Mouse (Mus musculus) G1E (cell line): ENCODE data around the gene Pik3r1. TPM values are rescaled to one million over a fixed set of nuclear protein-coding genes. Genes with fewer than 3 reads are reported as not detected.

Experiments used
- ATAC-seq: 2 replicates; pipeline ENCODE4 v1.8.0; 2016; ENCODE audit warnings: mild to moderate bottlenecking; ENCODE audit not compliant: insufficient number of reproducible peaks, poor library complexity, low FRiP score, severe bottlenecking; ENCODE audit errors: extremely low read depth
- DNase-seq: peaks from one replicate; pipeline ENCODE4 v3.0.0; 2012; ENCODE audit warnings: low spot score
- H3K27me3 ChIP-seq: 2 replicates; pipeline ENCODE4 v1.6.1; 2012; ENCODE audit warnings: mild to moderate bottlenecking, low read length, inconsistent platforms; ENCODE audit not compliant: insufficient read depth
- H3K36me3 ChIP-seq: replicated peaks from 2 replicates; pipeline ENCODE3; 2012; ENCODE audit warnings: mild to moderate bottlenecking, inconsistent platforms
- H3K4me1 ChIP-seq: 2 replicates; pipeline ENCODE4 v1.6.1; 2012; ENCODE audit warnings: low read depth, low read length, inconsistent platforms, mixed read lengths; ENCODE audit not compliant: insufficient read depth
- H3K4me3 ChIP-seq: 2 replicates; pipeline ENCODE4 v1.5.1; 2012; ENCODE audit warnings: low read depth, mild to moderate bottlenecking, inconsistent platforms, low read length, moderate library complexity, mixed read lengths
- H3K9me3 ChIP-seq: replicated peaks from 2 replicates; pipeline ENCODE4 v1.6.1; 2012; ENCODE audit warnings: inconsistent platforms
- CTCF ChIP-seq: IDR thresholded peaks from 2 replicates; pipeline ENCODE4 v1.5.1; 2012; ENCODE audit warnings: low read depth, low read length, inconsistent platforms, mixed read lengths
- GATA1 ChIP-seq: IDR thresholded peaks from 2 replicates; pipeline ENCODE4 v1.6.1; 2012; ENCODE audit warnings: borderline replicate concordance, low read length, inconsistent platforms, mixed read lengths
- GATA2 ChIP-seq: IDR thresholded peaks from 2 replicates; pipeline ENCODE4 v1.6.1; 2012; ENCODE audit warnings: low read depth, low read length, inconsistent platforms, borderline replicate concordance
- POLR2AphosphoS5 ChIP-seq: IDR thresholded peaks from 2 replicates; pipeline ENCODE4 v1.6.1; 2012; ENCODE audit warnings: low read depth, low read length, inconsistent platforms; ENCODE audit not compliant: insufficient replicate concordance
- TAL1 ChIP-seq: conservative IDR thresholded peaks from 2 replicates; pipeline ENCODE4 v1.6.1; 2012; ENCODE audit warnings: low read depth, low read length, inconsistent platforms, mixed read lengths
- polyA plus RNA-seq: library from polyadenylated mRNA; stranded (reverse); fragments of >175 nt; gene quantifications from 2 replicates; pipeline ENCODE4 v1.2.3, GENCODE M21; 2012
- total RNA-seq, 2 experiments: library from RNA; stranded (forward) in 1 of 2; stranded (reverse) in 1 of 2; fragments of 200-1000 nt in 1 of 2; fragments of >200 nt in 1 of 2; fragmentation: Nextera tagmentation in 1 of 2; gene quantifications; 2 replicates each; pipeline ENCODE4 v1.2.3; 2014 to 2017

Gene Pik3r1
- total and polyA plus RNA-seq, 3 experiments = 9.3 to 150 (median 111) TPM

DNA sequence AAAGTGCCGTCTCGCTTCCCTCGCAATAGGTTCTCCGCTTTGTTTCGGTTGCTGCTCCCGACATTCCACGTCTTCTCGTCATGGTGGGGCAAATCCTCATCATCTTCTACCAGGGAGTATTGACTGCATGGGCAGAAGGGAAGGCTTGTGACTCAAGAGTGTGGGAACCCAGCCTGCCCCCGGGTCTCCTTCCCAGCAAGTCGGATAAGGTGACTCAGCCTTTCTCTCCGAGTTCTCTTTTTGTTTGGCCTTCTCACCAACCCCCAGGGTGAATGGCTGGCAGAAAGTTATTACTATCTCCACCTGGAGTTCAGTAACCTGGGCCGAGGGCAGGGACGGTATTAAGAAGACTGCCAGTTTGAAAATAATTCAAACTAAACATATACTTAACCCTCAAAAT, 81.8 kb downstream of the Pik3r1 start:
- Histone ChIP-seq H3K9me3 (no peaks in the 10 kb centered on the region), H3K4me1 (peaks cover 11% of the 10 kb centered on the region), H3K4me3 (no peak overlapping the region), H3K27me3 (no peaks in the 10 kb centered on the region), H3K36me3 (peaks cover 87% of the 10 kb centered on the region)
- ATAC-seq (no peak), DNase-seq (no peak)
- no peak for TF ChIP-seq CTCF

DNA sequence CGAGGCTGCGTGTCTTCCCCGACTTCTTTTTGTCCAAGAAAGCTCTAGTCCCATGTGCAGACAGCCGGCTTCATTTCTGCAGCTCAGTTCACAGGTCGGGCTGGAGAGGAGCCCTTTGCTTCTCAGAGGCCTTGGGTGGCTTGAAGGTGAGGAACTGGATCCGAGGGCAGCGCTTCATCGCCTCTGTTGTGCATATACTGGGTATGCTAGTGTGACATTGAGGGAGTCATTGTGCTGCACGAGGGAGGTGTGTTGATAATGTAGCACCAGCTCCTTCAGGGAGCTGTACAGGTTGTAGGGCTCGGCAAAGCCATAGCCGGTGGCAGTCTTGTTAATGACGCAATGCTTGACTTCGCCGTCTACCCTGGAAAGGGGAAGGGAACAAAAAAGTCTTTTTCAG, 83.3 kb downstream of the Pik3r1 start:
- no peaks in the 10 kb centered on the region for H3K9me3 ChIP-seq
- no peak overlapping the region for H3K4me3 ChIP-seq
- H3K27me3 ChIP-seq = no peaks in the 10 kb centered on the region
- no peak for TF ChIP-seq CTCF
- no peak for TF ChIP-seq GATA2
- no peak for TF ChIP-seq TAL1
- TF ChIP-seq GATA1 = no peak
- no peak for TF ChIP-seq POLR2AphosphoS5
- peaks cover 81% of the 10 kb centered on the region for H3K36me3 ChIP-seq
- no peak for DNase-seq
- H3K4me1 ChIP-seq = no peaks in the 10 kb centered on the region; the same call in 1 of the 2 replicates
- no peak for ATAC-seq

DNA sequence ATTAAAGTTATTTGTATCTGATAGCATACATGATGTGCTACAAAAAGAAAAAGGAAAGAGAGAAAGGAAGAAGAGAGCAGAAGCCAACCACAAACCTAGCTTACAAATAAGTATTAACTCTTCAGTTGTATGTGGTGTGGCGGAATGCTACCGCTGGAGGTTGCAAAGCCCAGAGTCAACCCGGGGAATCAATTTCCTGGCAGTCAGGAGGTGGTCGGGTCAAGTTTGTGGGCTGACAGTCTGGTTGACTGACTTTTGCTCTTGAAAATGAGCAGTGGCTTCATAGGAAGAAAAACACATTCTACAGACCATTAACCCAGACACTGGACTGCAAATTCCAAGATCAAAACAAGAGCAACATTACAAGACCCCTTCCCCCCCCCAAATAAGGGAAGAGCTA, 85.6 kb downstream of the Pik3r1 start:
- H3K27me3 ChIP-seq = no peaks in the 10 kb centered on the region
- no peak for ATAC-seq
- H3K9me3 ChIP-seq = no peaks in the 10 kb centered on the region
- TF ChIP-seq GATA1 = no peak
- TF ChIP-seq TAL1 = no peak
- no peak for TF ChIP-seq CTCF
- TF ChIP-seq GATA2 = no peak
- no peak for TF ChIP-seq POLR2AphosphoS5
- H3K4me1 ChIP-seq = peaks cover 11% of the 10 kb centered on the region
- no peak for DNase-seq
- H3K36me3 ChIP-seq = peaks cover 60% of the 10 kb centered on the region
- H3K4me3 ChIP-seq = no peak overlapping the region

DNA sequence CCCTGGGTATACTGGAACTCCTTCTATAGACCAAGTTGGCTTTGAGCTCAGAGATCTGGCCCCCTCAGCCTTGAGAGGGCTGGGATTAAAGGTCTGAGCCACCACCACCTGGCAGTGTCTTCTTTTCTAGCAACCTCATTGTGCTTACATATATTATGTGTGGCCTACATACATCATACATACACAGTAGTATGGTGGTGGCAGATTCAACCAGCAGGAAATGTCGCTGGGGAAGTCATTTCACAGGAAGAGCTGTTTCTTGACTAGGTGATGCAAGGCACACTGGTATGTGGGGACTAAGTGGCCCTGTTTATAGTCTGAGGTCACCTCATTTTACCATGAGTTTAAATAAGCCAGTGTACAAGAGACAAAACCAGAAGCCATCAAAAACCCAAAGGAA, 87.9 kb downstream of the Pik3r1 start:
- peaks cover 38% of the 10 kb centered on the region for H3K36me3 ChIP-seq
- ATAC-seq = no peak
- TF ChIP-seq TAL1 = no peak
- no peak for TF ChIP-seq POLR2AphosphoS5
- no peak for TF ChIP-seq GATA2
- no peak for TF ChIP-seq CTCF
- no peak for TF ChIP-seq GATA1
- no peaks in the 10 kb centered on the region for H3K27me3 ChIP-seq
- H3K9me3 ChIP-seq = no peaks in the 10 kb centered on the region
- no peak overlapping the region for H3K4me3 ChIP-seq
- H3K4me1 ChIP-seq = peaks cover 11% of the 10 kb centered on the region
- DNase-seq = no peak

DNA sequence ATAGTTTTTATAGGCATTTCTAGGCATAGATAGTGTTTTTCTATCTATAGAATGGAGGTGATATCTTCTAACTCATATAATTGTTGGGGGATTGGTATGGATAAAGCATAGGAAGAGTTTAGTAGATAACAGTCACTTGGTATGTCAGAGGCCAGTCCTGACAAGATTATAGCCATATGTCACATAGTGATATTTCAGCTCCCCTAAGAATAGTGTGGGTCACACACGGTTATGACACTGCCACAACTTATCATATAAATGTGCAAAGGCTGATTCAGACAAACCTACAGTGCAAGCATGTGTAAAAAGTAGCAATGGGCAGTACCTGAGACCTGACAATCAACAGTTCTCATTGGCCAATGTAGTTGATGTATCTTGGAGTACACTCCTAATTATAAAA, 89.0 kb downstream of the Pik3r1 start:
- no peak overlapping the region for H3K4me3 ChIP-seq
- DNase-seq (no peak), ATAC-seq (no peak)
- H3K27me3 ChIP-seq = no peaks in the 10 kb centered on the region
- no peaks in the 10 kb centered on the region for H3K9me3 ChIP-seq
- H3K36me3 ChIP-seq = peaks cover 27% of the 10 kb centered on the region
- peaks cover 11% of the 10 kb centered on the region for H3K4me1 ChIP-seq
- TF ChIP-seq GATA1 (no peak), POLR2AphosphoS5 (no peak), CTCF (no peak), GATA2 (no peak), TAL1 (no peak)

DNA sequence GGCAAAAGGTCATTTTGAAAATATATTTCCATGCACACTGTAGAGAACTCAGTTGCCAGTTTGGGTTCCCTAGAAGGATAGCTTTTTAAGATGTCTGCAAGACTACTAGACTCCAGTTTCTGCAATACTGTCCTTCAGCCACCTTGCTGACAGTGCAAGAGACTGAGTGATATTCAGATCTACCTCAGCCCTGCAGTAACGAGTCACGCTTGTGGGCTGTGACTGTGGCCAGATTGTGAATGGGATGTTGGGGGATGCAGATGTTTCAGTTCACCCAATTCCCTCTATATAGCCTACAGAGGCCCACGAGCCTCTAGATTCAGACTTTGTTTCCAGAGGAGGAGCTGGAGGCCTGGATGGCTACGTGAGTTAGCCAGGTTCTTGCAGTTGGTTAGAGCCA, 90.0 kb downstream of the Pik3r1 start:
- no peak for DNase-seq
- H3K36me3 ChIP-seq = peaks cover 20% of the 10 kb centered on the region
- H3K9me3 ChIP-seq = no peaks in the 10 kb centered on the region
- TF ChIP-seq GATA2 (no peak), GATA1 (no peak), POLR2AphosphoS5 (no peak), CTCF (no peak), TAL1 (no peak)
- H3K27me3 ChIP-seq = no peaks in the 10 kb centered on the region
- no peak overlapping the region for H3K4me3 ChIP-seq
- peaks cover 11% of the 10 kb centered on the region; the same call in 1 of the 2 replicates for H3K4me1 ChIP-seq
- ATAC-seq = no peak

DNA sequence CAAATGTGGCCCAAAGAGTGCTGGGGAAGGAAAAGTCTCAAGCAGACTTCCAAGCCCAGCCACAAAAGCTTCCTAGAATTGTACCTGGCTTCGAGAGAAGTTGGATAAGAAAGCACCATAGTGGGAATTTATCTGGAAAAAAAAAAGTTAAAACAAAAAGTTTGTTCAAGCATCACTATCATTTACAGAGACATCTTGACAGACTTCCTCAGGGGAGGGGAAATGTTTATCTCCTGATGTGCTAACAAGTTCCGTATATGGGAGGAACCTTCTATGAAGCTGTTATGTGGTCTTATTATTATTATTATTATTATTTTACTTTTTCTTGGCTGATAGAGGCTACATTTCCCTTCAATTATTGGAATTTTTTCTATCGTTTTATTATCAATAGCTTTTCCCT, 94.1 kb downstream of the Pik3r1 start:
- Histone ChIP-seq H3K27me3 (no peaks in the 10 kb centered on the region), H3K36me3 (no peaks in the 10 kb centered on the region), H3K4me3 (no peak overlapping the region), H3K4me1 (peaks cover 9% of the 10 kb centered on the region; the same call in 1 of the 2 replicates), H3K9me3 (no peaks in the 10 kb centered on the region)
- ATAC-seq (no peak), DNase-seq (no peak)
- TF ChIP-seq POLR2AphosphoS5 = no peak
- no peak for TF ChIP-seq GATA1
- TF ChIP-seq CTCF = no peak
